Mouse (Mus musculus) heart, adult 2 months (tissue): ENCODE measurements around the gene Sema4a. TPM values are rescaled to one million over a fixed set of nuclear protein-coding genes. Genes with fewer than 3 reads are reported as not detected.

ENCODE experiments used
- DNase-seq, 2 experiments: peaks; one replicate each; pipeline ENCODE4 v3.0.0; 2021
- H3K27ac ChIP-seq: fragments of 200-600 bp; 2 replicates; pipeline ENCODE4 v1.8.1; 2022
- H3K27me3 ChIP-seq: fragments of 200-500 bp; 2 replicates; pipeline ENCODE4 v1.6.1; 2012; ENCODE audit warnings: mild to moderate bottlenecking, low read length, inconsistent platforms, mixed read lengths; ENCODE audit not compliant: control insufficient read depth, insufficient read depth
- H3K36me3 ChIP-seq: fragments of 200-500 bp; 2 replicates; pipeline ENCODE4 v1.6.1; 2012; ENCODE audit warnings: low read length, inconsistent platforms; ENCODE audit not compliant: control insufficient read depth, insufficient read depth
- H3K4me1 ChIP-seq: fragments of 200-500 bp; 2 replicates; pipeline ENCODE4 v1.6.1; 2011; ENCODE audit warnings: low read length; ENCODE audit not compliant: control insufficient read depth, insufficient read depth
- H3K4me3 ChIP-seq: fragments of 200-600 bp; 2 replicates; pipeline ENCODE4 v1.8.1; 2022
- H3K79me2 ChIP-seq: fragments of 200-500 bp; replicated peaks from 2 replicates; pipeline ENCODE4 v1.6.1; 2012; ENCODE audit warnings: mild to moderate bottlenecking, inconsistent platforms, low read length, moderate library complexity, mixed read lengths; ENCODE audit not compliant: control insufficient read depth, insufficient read depth
- H3K9ac ChIP-seq: fragments of 200-500 bp; 2 replicates; pipeline ENCODE4 v1.6.1; 2012; ENCODE audit warnings: low read depth, mild to moderate bottlenecking, control low read depth, inconsistent platforms, low read length, mixed read lengths
- CTCF ChIP-seq: fragments of 200-600 bp; IDR thresholded peaks from 2 replicates; pipeline ENCODE4 v1.8.1; 2022; ENCODE audit warnings: antibody characterized with exemption, mild to moderate bottlenecking, moderate library complexity
- EP300 ChIP-seq: fragments of 200-500 bp; IDR thresholded peaks from 2 replicates; pipeline ENCODE4 v1.6.1; 2011; ENCODE audit warnings: low read depth, low read length, control low read depth; ENCODE audit not compliant: insufficient read depth
- POLR2A ChIP-seq: fragments of 200-500 bp; IDR thresholded peaks from 2 replicates; pipeline ENCODE4 v1.6.1; 2011; ENCODE audit warnings: mild to moderate bottlenecking, low read depth, low read length, control low read depth; ENCODE audit not compliant: insufficient read depth
- WGBS: fragments of 180-500 bp; shearing (Covaris S2); methylation state at CpG from one replicate; pipeline ENCODE4 v1.1.7; 2018; 5-methylcytosine and 5-hydroxymethylcytosine counted together
- intact Hi-C: fragments of 180-260 bp; cut with DNase I; formaldehyde crosslinking; loops from one replicate; pipeline ENCODE4 v1.15.1; 2025
- polyA plus RNA-seq: library from polyadenylated mRNA; depleted of rRNA; stranded (reverse); fragments of >200 nt; gene quantifications from 2 replicates; pipeline ENCODE4 v1.2.3, GENCODE M21; 2012
- total RNA-seq, 2 experiments: library from RNA; stranded (reverse); gene quantifications; 2 replicates each; pipeline ENCODE4 v1.2.3; 2021

The Sema4a gene
- total and polyA plus RNA-seq, 3 experiments, result 3.2 to 9.5 (median 3.3) TPM

DNA sequence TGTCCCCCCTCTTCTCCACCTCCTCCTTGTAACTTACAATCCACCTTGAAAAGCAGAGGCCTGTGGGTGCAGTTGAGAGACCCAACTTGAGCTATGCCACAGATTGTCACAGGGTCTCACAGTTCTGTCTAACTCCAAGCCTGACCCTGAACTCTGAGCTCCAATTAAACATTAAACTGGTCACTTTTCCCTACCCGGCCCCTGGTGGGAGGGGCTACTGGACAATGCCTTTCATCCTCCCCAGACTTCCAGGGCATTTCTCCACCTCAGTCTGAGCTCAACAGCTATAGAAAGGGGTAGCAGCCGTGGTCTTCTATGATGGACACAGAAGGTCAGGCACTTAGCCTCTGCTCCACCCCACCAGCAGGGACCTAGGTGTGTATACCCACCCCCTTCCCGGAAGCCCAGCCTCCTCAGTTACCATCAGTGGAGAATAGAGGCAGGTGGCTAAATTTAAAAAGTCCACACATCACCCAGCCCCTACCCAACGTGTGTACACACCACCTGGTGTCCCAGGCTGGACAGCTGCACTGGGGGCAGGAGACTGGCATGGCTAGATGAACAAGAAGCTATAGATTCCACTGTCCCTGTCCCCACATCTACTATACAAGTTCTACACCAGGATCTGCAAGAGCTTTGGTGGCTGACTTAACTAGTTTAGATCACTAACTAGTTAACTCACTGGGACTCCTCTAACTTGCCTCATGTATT lies 39.8 kb upstream of the Sema4a start:
- TF ChIP-seq CTCF (no peak), POLR2A (no peak), EP300 (no peak)
- intact Hi-C loops, result no loop called here
- H3K27ac ChIP-seq, result peak overlapping the region; percentile 94
- H3K79me2 ChIP-seq, result peaks cover 6% of the 10 kb centered on the region; the same call in 1 of the 2 replicates
- WGBS, result 36% methylated on average over 4 of the region's 4 CpGs
- peaks cover 17% of the 10 kb centered on the region for H3K4me1 ChIP-seq
- peaks cover 12% of the 10 kb centered on the region for H3K36me3 ChIP-seq
- no peak for DNase-seq
- 0 out of 2 replicates have a peak overlapping the region, but pooled peaks have one; percentile 28 for H3K9ac ChIP-seq
- H3K4me3 ChIP-seq, result peak overlapping the region; percentile 87
- no peaks in the 10 kb centered on the region for H3K27me3 ChIP-seq

DNA sequence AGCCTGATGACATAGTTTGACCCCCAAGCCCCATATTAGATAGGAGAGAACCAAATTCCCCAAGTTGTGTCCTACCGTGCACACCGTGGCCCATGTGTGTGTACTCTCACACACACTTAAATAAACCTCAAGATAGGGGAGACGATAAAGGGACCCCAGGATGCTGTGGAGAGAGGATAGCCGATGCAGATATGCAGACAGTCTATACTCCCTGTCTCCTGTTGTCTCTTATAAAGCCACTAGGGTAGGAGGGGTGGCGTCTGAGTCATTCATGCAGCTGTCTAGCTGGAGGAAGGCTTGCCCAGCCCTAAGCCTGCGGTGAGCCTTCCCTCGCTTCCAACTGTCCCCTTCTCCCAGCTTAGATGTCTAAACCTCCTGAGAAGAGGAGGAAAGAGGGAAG lies 39.1 kb upstream of the Sema4a start:
- no peak for TF ChIP-seq POLR2A
- TF ChIP-seq CTCF, result no peak
- no peak for TF ChIP-seq EP300
- no peaks in the 10 kb centered on the region for H3K27me3 ChIP-seq
- intact Hi-C loops, result no loop called here
- no peak overlapping the region for H3K9ac ChIP-seq
- no peak for DNase-seq
- peaks cover 6% of the 10 kb centered on the region; the same call in 1 of the 2 replicates for H3K79me2 ChIP-seq
- no peak overlapping the region for H3K4me3 ChIP-seq
- 62% methylated on average over 7 of the region's 7 CpGs for WGBS
- peaks cover 18% of the 10 kb centered on the region for H3K36me3 ChIP-seq
- H3K27ac ChIP-seq, result no peak overlapping the region; the same call in 1 of the 2 replicates
- peaks cover 23% of the 10 kb centered on the region for H3K4me1 ChIP-seq

DNA sequence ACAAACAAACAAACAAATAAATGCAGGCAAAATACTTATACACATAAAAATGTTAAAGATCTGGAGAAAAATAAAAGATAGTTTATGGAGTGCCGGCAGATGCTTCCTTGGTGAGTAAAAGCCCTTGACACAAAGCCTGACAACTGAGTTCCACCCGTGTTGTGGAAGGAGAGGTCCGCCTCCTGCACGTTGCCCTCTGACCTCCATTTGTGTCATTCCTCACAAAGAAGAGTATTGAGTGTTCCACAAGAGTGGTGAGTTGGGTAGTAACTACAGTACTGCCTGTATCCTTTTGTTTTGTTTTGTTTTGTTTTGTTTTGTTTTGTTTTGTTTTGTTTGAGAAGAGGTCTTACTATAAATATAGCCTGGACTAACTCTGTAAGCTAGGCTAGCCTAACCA lies 38.6 kb upstream of the Sema4a start:
- Histone ChIP-seq H3K27me3 (no peaks in the 10 kb centered on the region), H3K27ac (no peak overlapping the region), H3K36me3 (peaks cover 19% of the 10 kb centered on the region), H3K4me1 (peaks cover 28% of the 10 kb centered on the region), H3K9ac (no peak overlapping the region), H3K79me2 (peaks cover 6% of the 10 kb centered on the region; the same call in 1 of the 2 replicates), H3K4me3 (no peak overlapping the region)
- intact Hi-C loops, result no loop called here
- DNase-seq, result no peak
- 68% methylated on average over 4 of the region's 4 CpGs for WGBS
- TF ChIP-seq POLR2A (no peak), CTCF (no peak), EP300 (no peak)

DNA sequence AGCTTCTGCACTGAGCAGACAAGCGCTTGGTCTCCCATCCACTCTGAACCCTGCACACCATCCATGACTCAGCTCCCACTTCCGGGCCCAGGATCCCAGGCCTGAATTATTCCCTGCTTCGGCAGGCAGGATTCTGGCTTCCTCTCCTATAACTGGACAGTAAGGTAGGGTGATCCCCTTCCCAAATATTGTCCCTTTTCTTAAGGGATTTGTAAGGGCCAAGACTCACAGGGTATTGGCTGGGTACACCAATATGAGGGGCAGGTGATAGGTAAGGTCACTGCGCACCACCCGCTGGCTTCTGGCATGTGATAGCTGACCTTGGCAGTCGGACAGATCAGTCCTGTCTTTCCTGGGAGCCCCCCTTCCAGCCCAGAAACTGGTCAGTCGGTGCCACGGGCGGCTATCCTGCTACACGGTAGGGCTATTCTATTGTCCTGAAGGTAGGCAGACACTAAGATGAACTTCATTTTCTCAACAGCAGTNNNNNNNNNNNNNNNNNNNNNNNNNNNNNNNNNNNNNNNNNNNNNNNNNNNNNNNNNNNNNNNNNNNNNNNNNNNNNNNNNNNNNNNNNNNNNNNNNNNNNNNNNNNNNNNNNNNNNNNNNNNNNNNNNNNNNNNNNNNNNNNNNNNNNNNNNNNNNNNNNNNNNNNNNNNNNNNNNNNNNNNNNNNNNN lies 34.9 kb upstream of the Sema4a start:
- intact Hi-C loops, result no loop called here
- H3K4me3 ChIP-seq, result 0 out of 2 replicates have a peak overlapping the region, but pooled peaks have one; percentile 11
- peaks cover 38% of the 10 kb centered on the region for H3K4me1 ChIP-seq
- 31% methylated on average over 10 of the region's 10 CpGs for WGBS
- H3K9ac ChIP-seq, result peak overlapping the region; percentile 58
- H3K79me2 ChIP-seq, result peaks cover 6% of the 10 kb centered on the region; the same call in 1 of the 2 replicates
- H3K36me3 ChIP-seq, result peaks cover 26% of the 10 kb centered on the region
- H3K27ac ChIP-seq, result peak overlapping the region; percentile 98
- TF ChIP-seq CTCF, result no peak
- TF ChIP-seq EP300, result no peak
- no peak for TF ChIP-seq POLR2A
- no peaks in the 10 kb centered on the region for H3K27me3 ChIP-seq
- DNase-seq, result peak in 1 of 2 experiments; percentile 55

DNA sequence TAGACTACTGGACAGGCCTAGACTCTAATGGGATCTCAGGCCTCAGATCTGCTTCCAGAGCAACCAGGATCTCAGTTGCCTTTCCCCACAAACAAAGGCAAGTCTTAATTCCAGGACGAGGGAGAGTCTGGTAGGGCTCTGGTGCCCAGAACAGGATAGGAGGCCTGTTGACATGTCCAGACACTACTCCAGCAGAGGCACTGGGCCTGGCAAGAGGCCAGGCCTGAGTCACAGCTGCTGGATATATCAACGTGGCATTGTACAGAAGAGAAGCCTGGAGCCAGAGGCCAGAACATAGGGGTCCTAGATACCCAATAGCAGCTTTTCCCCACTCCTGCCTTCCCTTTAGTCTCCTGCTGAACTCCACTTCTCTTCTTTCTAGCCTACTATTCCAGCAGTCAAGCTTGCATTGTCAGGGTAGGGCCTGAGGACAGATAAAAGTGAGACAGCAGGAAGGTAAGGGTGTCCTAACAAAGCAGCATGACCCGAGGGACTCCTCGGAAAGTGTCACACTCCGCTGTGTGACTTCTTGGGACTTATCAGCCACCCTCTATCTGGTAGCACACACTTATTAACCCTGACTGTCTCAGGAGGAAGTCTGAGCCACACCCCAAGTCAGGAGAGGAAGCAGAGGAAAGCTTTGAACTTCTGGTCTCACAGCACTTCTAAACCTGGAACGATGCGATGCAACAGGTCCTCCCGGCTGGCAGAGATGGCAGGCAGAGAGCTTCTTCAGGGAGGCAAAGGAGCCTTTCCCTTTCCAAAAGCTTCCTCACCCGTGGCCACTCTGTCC lies 34.0 kb upstream of the Sema4a start:
- DNase-seq, result peak; percentile 75 to 83
- intact Hi-C loops, result no loop called here
- Histone ChIP-seq H3K79me2 (peaks cover 3% of the 10 kb centered on the region; the same call in 1 of the 2 replicates), H3K4me3 (no peak overlapping the region), H3K4me1 (peaks cover 42% of the 10 kb centered on the region), H3K27ac (peak overlapping the region; percentile 98), H3K9ac (peak overlapping the region; percentile 8), H3K36me3 (peaks cover 28% of the 10 kb centered on the region), H3K27me3 (no peaks in the 10 kb centered on the region)
- no peak for TF ChIP-seq CTCF
- 0 out of 2 replicates have a peak, but pooled peaks have one; percentile 46 for TF ChIP-seq EP300
- TF ChIP-seq POLR2A, result 0 out of 2 replicates have a peak, but pooled peaks have one; percentile 11
- 9% methylated on average over 9 of the region's 9 CpGs for WGBS
